In the genomic region with DNA sequence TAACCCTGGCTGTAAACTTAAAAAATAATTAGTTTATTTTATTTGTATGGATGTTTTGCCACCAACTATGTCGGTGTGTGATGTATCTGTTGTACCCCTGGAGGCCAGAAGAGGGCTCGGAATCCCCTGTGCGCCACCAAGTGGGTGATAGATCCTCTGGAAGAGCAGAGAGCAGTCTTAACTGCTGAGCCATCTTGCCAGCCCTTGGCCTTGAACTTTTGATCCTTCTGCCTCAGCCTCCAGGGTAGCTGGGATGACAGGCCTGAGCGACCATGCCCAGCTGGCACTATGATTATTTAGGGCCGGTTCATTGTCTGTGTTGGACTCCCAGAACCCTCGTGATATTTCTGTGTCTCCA, we compare ENCODE assay signal across 8 mouse cellular contexts. TPM values are rescaled to one million over a fixed set of nuclear protein-coding genes. Genes with fewer than 3 reads are reported as not detected.
DNase-seq lines count a peak whose midpoint lies in the region; ATAC-seq and TF ChIP-seq lines count a peak whose summit lies in the region.

No protein-coding gene starts in this region.

- H3K9me3 ChIP-seq in forebrain, postnatal 0 days (ENCODE audit: low read length), result no peaks in the 10 kb centered on the region
- no peaks in the 10 kb centered on the region for H3K9me3 ChIP-seq in hindbrain, embryonic 16.5 days (ENCODE audit: control insufficient read depth, low read length)
- H3K9me3 ChIP-seq in liver, embryonic 13.5 days (replicated peaks), result no peaks in the 10 kb centered on the region

- DNase-seq in urinary bladder, postnatal 14 days (ENCODE audit: low spot score), result peak; percentile 72
- no peak for DNase-seq in urinary bladder, adult 2 months (ENCODE audit: low spot score)
- peak; percentile 59 to 61 for DNase-seq in cerebellum, adult 2 months
- DNase-seq in forebrain, postnatal 0 days, result peak; percentile 74
- DNase-seq in liver, embryonic 13.5 days, result peak; percentile 71
- DNase-seq in naive thymus-derived CD4-positive, alpha-beta T cell, adult 2 months (ENCODE audit: low read depth), result peak; percentile 85
- peak; percentile 73 for DNase-seq in thymus, postnatal 0 days (ENCODE audit: low spot score)

- H3K9ac ChIP-seq in forebrain, postnatal 0 days, result no peak overlapping the region
- no peak overlapping the region for H3K9ac ChIP-seq in hindbrain, embryonic 16.5 days (ENCODE audit: low read depth, low read length)
- H3K9ac ChIP-seq in liver, embryonic 13.5 days, result peak overlapping the region; percentile 74

- no peak overlapping the region for H3K27ac ChIP-seq in cerebellum, adult 2 months (ENCODE audit: insufficient read depth, low read length)
- no peak overlapping the region for H3K27ac ChIP-seq in forebrain, postnatal 0 days (ENCODE audit: low read depth, low read length)
- H3K27ac ChIP-seq in hindbrain, embryonic 16.5 days (ENCODE audit: low read depth, low read length), result 0 out of 2 replicates have a peak overlapping the region, but pooled peaks have one; percentile 18
- H3K27ac ChIP-seq in liver, embryonic 13.5 days, result peak overlapping the region; percentile 99

- peak; percentile 73 for TF ChIP-seq CTCF in cerebellum, adult 2 months (IDR thresholded peaks at IDR 0.05; ENCODE audit: borderline replicate concordance, insufficient read depth, low read depth, low read length)
- TF ChIP-seq CTCF in forebrain, postnatal 0 days (IDR thresholded peaks at IDR 0.05; ENCODE audit: low read depth), result peak; percentile 80

- no peak for TF ChIP-seq POLR2A in cerebellum, adult 2 months (IDR thresholded peaks at IDR 0.05; ENCODE audit: borderline replicate concordance, insufficient read depth, low read length)

- H3K4me2 ChIP-seq in forebrain, postnatal 0 days (ENCODE audit: low read depth), result peak overlapping the region; percentile 62
- H3K4me2 ChIP-seq in hindbrain, embryonic 16.5 days (ENCODE audit: low read length), result peak overlapping the region; percentile 66
- H3K4me2 ChIP-seq in liver, embryonic 13.5 days, result peak overlapping the region; percentile 87

- no peaks in the 10 kb centered on the region for H3K36me3 ChIP-seq in forebrain, postnatal 0 days (ENCODE audit: insufficient read depth)
- H3K36me3 ChIP-seq in hindbrain, embryonic 16.5 days (ENCODE audit: control insufficient read depth, insufficient read depth, low read length), result no peaks in the 10 kb centered on the region
- no peaks in the 10 kb centered on the region for H3K36me3 ChIP-seq in liver, embryonic 13.5 days

- no peaks in the 10 kb centered on the region for H3K4me1 ChIP-seq in cerebellum, adult 2 months (ENCODE audit: control insufficient read depth, insufficient read depth, low read length)
- no peaks in the 10 kb centered on the region for H3K4me1 ChIP-seq in forebrain, postnatal 0 days (ENCODE audit: insufficient read depth)
- peaks cover 10% of the 10 kb centered on the region for H3K4me1 ChIP-seq in hindbrain, embryonic 16.5 days (ENCODE audit: control insufficient read depth, insufficient read depth, low read depth, low read length)
- peaks cover 31% of the 10 kb centered on the region for H3K4me1 ChIP-seq in liver, embryonic 13.5 days (replicated peaks)

- no peak overlapping the region for H3K4me3 ChIP-seq in cerebellum, adult 2 months (replicated peaks; ENCODE audit: insufficient read depth, low read depth, low read length)
- peak overlapping the region; percentile 60 for H3K4me3 ChIP-seq in forebrain, postnatal 0 days (ENCODE audit: low read depth, low read length)
- peak overlapping the region; percentile 59 for H3K4me3 ChIP-seq in hindbrain, embryonic 16.5 days (ENCODE audit: low read length)
- H3K4me3 ChIP-seq in liver, embryonic 13.5 days (replicated peaks), result peak overlapping the region; percentile 69

- peak; percentile 76 for ATAC-seq in forebrain, postnatal 0 days
- ATAC-seq in hindbrain, embryonic 16.5 days, result peak; percentile 35
- ATAC-seq in liver, embryonic 13.5 days (ENCODE audit: low read depth), result peak; percentile 79

- 23% methylated on average over 6 of the region's 6 CpGs for whole genome bisulfite sequencing in cerebellum, adult 2 months
- WGBS in forebrain, postnatal 0 days, result 20% methylated on average over 6 of the region's 6 CpGs
- WGBS in hindbrain, embryonic 16.5 days, result 26% methylated on average over 6 of the region's 6 CpGs
- WGBS in liver, embryonic 13.5 days (ENCODE audit: insufficient replicate concordance), result 16% methylated on average over 6 of the region's 6 CpGs

- no peaks in the 10 kb centered on the region for H3K27me3 ChIP-seq in cerebellum, adult 2 months (ENCODE audit: control insufficient read depth, insufficient read depth, low read length)
- H3K27me3 ChIP-seq in forebrain, postnatal 0 days (ENCODE audit: insufficient read depth, low read length), result no peaks in the 10 kb centered on the region
- no peaks in the 10 kb centered on the region for H3K27me3 ChIP-seq in hindbrain, embryonic 16.5 days (replicated peaks; ENCODE audit: control insufficient read depth, insufficient read depth, low read length)
- H3K27me3 ChIP-seq in liver, embryonic 13.5 days, result no peaks in the 10 kb centered on the region

RNA-seq across cellular contexts. Expression of a gene that starts 9.5 kb away (rescaled TPM):
- polyA plus RNA-seq in urinary bladder, adult 2 months (2012; rRNA removed), result 4.6 and 4.9 TPM in 2 replicates
- 0.34 and 0.43 TPM in 2 replicates for polyA plus RNA-seq in cerebellum, adult 2 months (2012; rRNA removed)
- 1.9 and 2.4 TPM in 2 replicates for total RNA-seq in forebrain, postnatal 0 days (2014; rRNA removed)
- polyA plus RNA-seq in forebrain, postnatal 0 days (2015; fragmentation: Nextera tagmentation; extraction: Ambion mirVana), result 1.1 and 1.4 TPM in 2 replicates
- polyA plus RNA-seq in hindbrain, embryonic 16.5 days (2015; fragmentation: Nextera tagmentation; extraction: Ambion mirVana), result 1.8 and 1.9 TPM in 2 replicates
- 0.78 and 0.88 TPM in 2 replicates for polyA plus RNA-seq in liver, embryonic 13.5 days (2015; fragmentation: Nextera tagmentation; extraction: Ambion mirVana)
- polyA plus RNA-seq in thymus, postnatal 0 days (2015; fragmentation: Nextera tagmentation; extraction: Ambion mirVana), result 1.1 and 1.2 TPM in 2 replicates

RNA-seq across cellular contexts. Expression of a gene that starts 14.4 kb away (rescaled TPM):
- 1.4 and 1.7 TPM in 2 replicates for polyA plus RNA-seq in urinary bladder, adult 2 months (2012; rRNA removed)
- polyA plus RNA-seq in cerebellum, adult 2 months (2012; rRNA removed), result 0.20 and 0.21 TPM in 2 replicates
- 0.38 and 0.95 TPM in 2 replicates for total RNA-seq in forebrain, postnatal 0 days (2014; rRNA removed)
- 0.27 and 0.49 TPM in 2 replicates for polyA plus RNA-seq in forebrain, postnatal 0 days (2015; fragmentation: Nextera tagmentation; extraction: Ambion mirVana)
- polyA plus RNA-seq in hindbrain, embryonic 16.5 days (2015; fragmentation: Nextera tagmentation; extraction: Ambion mirVana), result 1.4 and 1.5 TPM in 2 replicates
- 0.08 and 0.12 TPM in 2 replicates for polyA plus RNA-seq in liver, embryonic 13.5 days (2015; fragmentation: Nextera tagmentation; extraction: Ambion mirVana)
- 0.12 and 0.14 TPM in 2 replicates for polyA plus RNA-seq in thymus, postnatal 0 days (2015; fragmentation: Nextera tagmentation; extraction: Ambion mirVana)

RNA-seq across cellular contexts. Expression of a gene that starts 21.9 kb away (rescaled TPM):
- 36.2 and 37.2 TPM in 2 replicates for polyA plus RNA-seq in urinary bladder, adult 2 months (2012; rRNA removed)
- polyA plus RNA-seq in cerebellum, adult 2 months (2012; rRNA removed), result 17.4 and 17.9 TPM in 2 replicates
- total RNA-seq in forebrain, postnatal 0 days (2014; rRNA removed), result 5.2 and 6.3 TPM in 2 replicates
- polyA plus RNA-seq in forebrain, postnatal 0 days (2015; fragmentation: Nextera tagmentation; extraction: Ambion mirVana), result 6.3 and 7.4 TPM in 2 replicates
- 9.8 and 11.4 TPM in 2 replicates for polyA plus RNA-seq in hindbrain, embryonic 16.5 days (2015; fragmentation: Nextera tagmentation; extraction: Ambion mirVana)
- polyA plus RNA-seq in liver, embryonic 13.5 days (2015; fragmentation: Nextera tagmentation; extraction: Ambion mirVana), result 20.7 and 21.7 TPM in 2 replicates
- polyA plus RNA-seq in thymus, postnatal 0 days (2015; fragmentation: Nextera tagmentation; extraction: Ambion mirVana), result 33.5 and 35.1 TPM in 2 replicates

RNA-seq across cellular contexts. Expression of a gene that starts 35.1 kb away (rescaled TPM):
- 22.0 and 29.1 TPM in 2 replicates for polyA plus RNA-seq in urinary bladder, adult 2 months (2012; rRNA removed)
- 8.1 and 8.9 TPM in 2 replicates for polyA plus RNA-seq in cerebellum, adult 2 months (2012; rRNA removed)
- total RNA-seq in forebrain, postnatal 0 days (2014; rRNA removed), result 1.8 and 5.5 TPM in 2 replicates
- 4.3 and 4.9 TPM in 2 replicates for polyA plus RNA-seq in forebrain, postnatal 0 days (2015; fragmentation: Nextera tagmentation; extraction: Ambion mirVana)
- polyA plus RNA-seq in hindbrain, embryonic 16.5 days (2015; fragmentation: Nextera tagmentation; extraction: Ambion mirVana), result 9.7 and 10.7 TPM in 2 replicates
- 31.4 and 31.7 TPM in 2 replicates for polyA plus RNA-seq in liver, embryonic 13.5 days (2015; fragmentation: Nextera tagmentation; extraction: Ambion mirVana)
- polyA plus RNA-seq in thymus, postnatal 0 days (2015; fragmentation: Nextera tagmentation; extraction: Ambion mirVana), result 29.0 and 31.0 TPM in 2 replicates

RNA-seq across cellular contexts. Expression of a gene that starts 44.4 kb away (rescaled TPM):
- polyA plus RNA-seq in urinary bladder, adult 2 months (2012; rRNA removed), result 85.8 and 97.5 TPM in 2 replicates
- 220 and 242 TPM in 2 replicates for polyA plus RNA-seq in cerebellum, adult 2 months (2012; rRNA removed)
- total RNA-seq in forebrain, postnatal 0 days (2014; rRNA removed), result 144 and 219 TPM in 2 replicates
- 205 and 246 TPM in 2 replicates for polyA plus RNA-seq in forebrain, postnatal 0 days (2015; fragmentation: Nextera tagmentation; extraction: Ambion mirVana)
- 231 and 263 TPM in 2 replicates for polyA plus RNA-seq in hindbrain, embryonic 16.5 days (2015; fragmentation: Nextera tagmentation; extraction: Ambion mirVana)
- 53.8 and 58.5 TPM in 2 replicates for polyA plus RNA-seq in liver, embryonic 13.5 days (2015; fragmentation: Nextera tagmentation; extraction: Ambion mirVana)
- 134 and 145 TPM in 2 replicates for polyA plus RNA-seq in thymus, postnatal 0 days (2015; fragmentation: Nextera tagmentation; extraction: Ambion mirVana)

Comparison
In these comparisons a context has a peak if more than half of its experiments do, and no peak if none do; other contexts are left out.
1. H3K27ac ChIP-seq: peak in hindbrain, embryonic 16.5 days (single experiment) and liver, embryonic 13.5 days (single experiment); none in cerebellum, adult 2 months (single experiment) and forebrain, postnatal 0 days (single experiment).
2. Peak in every context shown above with its lines, with median percentiles within 50 percentile points of each other: ATAC-seq and H3K4me2 ChIP-seq.